Mouse (Mus musculus) MEL (cell line): ENCODE data around the gene Slc2a9. TPM values are rescaled to one million over a fixed set of nuclear protein-coding genes. Genes with fewer than 3 reads are reported as not detected.

Source experiments
- DNase-seq: peaks from one replicate; pipeline ENCODE4 v3.0.0; 2011; ENCODE audit warnings: low read depth, low spot score
- H3K27ac ChIP-seq: 2 replicates; pipeline ENCODE4 v1.5.1; 2012; ENCODE audit warnings: low read depth, mild to moderate bottlenecking, control low read depth, low read length, moderate library complexity; ENCODE audit not compliant: control insufficient read depth
- H3K27me3 ChIP-seq, 2 experiments: fragments of 150-350 bp in 1 of 2; sonication (generic) in 1 of 2; 2 replicates each; pipeline ENCODE4 v1.6.1; 2012; ENCODE audit warnings: low read length in 2 of 2, mild to moderate bottlenecking in 2 of 2, improper control_type of control experiment in 1 of 2, moderate library complexity in 1 of 2; ENCODE audit not compliant: insufficient read depth in 2 of 2, control insufficient read depth in 1 of 2
- H3K36me3 ChIP-seq, 2 experiments: 2 replicates each; pipeline ENCODE4 v1.6.1; 2012 to 2014; ENCODE audit warnings: low read length in 2 of 2, improper control_type of control experiment in 1 of 2, inconsistent platforms in 1 of 2, mild to moderate bottlenecking in 1 of 2; ENCODE audit not compliant: insufficient read depth in 2 of 2, control insufficient read depth in 1 of 2
- H3K4me1 ChIP-seq, 2 experiments: fragments of 150-350 bp in 1 of 2; sonication (generic) in 1 of 2; 2 replicates each; pipeline ENCODE4 v1.6.1; 2012; ENCODE audit warnings: low read length in 2 of 2, improper control_type of control experiment in 1 of 2, mild to moderate bottlenecking in 1 of 2; ENCODE audit not compliant: insufficient read depth in 2 of 2, control insufficient read depth in 1 of 2
- H3K4me3 ChIP-seq, 2 experiments: fragments of 150-350 bp in 1 of 2; sonication (generic) in 1 of 2; 2 replicates each; pipeline ENCODE4 v1.5.1; 2012; ENCODE audit warnings: low read depth in 2 of 2, low read length in 2 of 2, mild to moderate bottlenecking in 2 of 2, moderate library complexity in 2 of 2, control low read depth in 1 of 2, improper control_type of control experiment in 1 of 2; ENCODE audit not compliant: control insufficient read depth in 1 of 2, insufficient read depth in 1 of 2
- H3K79me2 ChIP-seq: 2 replicates; pipeline ENCODE4 v1.6.1; 2012; ENCODE audit warnings: mild to moderate bottlenecking, low read length, moderate library complexity; ENCODE audit not compliant: control insufficient read depth, poor library complexity, insufficient read depth
- H3K9ac ChIP-seq: 2 replicates; pipeline ENCODE4 v1.6.1; 2012; ENCODE audit warnings: low read depth, mild to moderate bottlenecking, control low read depth, low read length, moderate library complexity; ENCODE audit not compliant: control insufficient read depth, poor library complexity, severe bottlenecking
- H3K9me3 ChIP-seq: fragments of 150-350 bp; sonication (generic); replicated peaks from 2 replicates; pipeline ENCODE4 v1.6.1; 2012; ENCODE audit warnings: mild to moderate bottlenecking, low read length, improper control_type of control experiment, moderate library complexity; ENCODE audit not compliant: insufficient read depth
- CTCF ChIP-seq, 3 experiments: IDR thresholded peaks in 2 of 3; conservative IDR thresholded peaks in 1 of 3; 2 replicates each; pipeline ENCODE4 v1.5.1; 2011 to 2012; ENCODE audit warnings: low read length in 3 of 3, low read depth in 2 of 3, mild to moderate bottlenecking in 2 of 3, improper control_type of control experiment in 1 of 3, inconsistent platforms in 1 of 3, mixed read lengths in 1 of 3, moderate library complexity in 1 of 3; ENCODE audit not compliant: control insufficient read depth in 1 of 3, insufficient read depth in 1 of 3, poor library complexity in 1 of 3, severe bottlenecking in 1 of 3
- ELF1 ChIP-seq: IDR thresholded peaks from 2 replicates; pipeline ENCODE4 v1.6.1; 2014; ENCODE audit warnings: low read depth, mild to moderate bottlenecking, inconsistent platforms, low read length, improper control_type of control experiment, moderate library complexity
- ETS1 ChIP-seq: IDR thresholded peaks from 2 replicates; pipeline ENCODE4 v1.6.1; 2012; ENCODE audit warnings: low read depth, mild to moderate bottlenecking, inconsistent platforms, low read length, improper control_type of control experiment, moderate library complexity
- GATA1 ChIP-seq: IDR thresholded peaks from 2 replicates; pipeline ENCODE4 v1.6.1; 2011; ENCODE audit warnings: low read depth, low read length, improper control_type of control experiment
- HCFC1 ChIP-seq: IDR thresholded peaks from 2 replicates; pipeline ENCODE4 v1.6.1; 2012; ENCODE audit warnings: low read depth, mild to moderate bottlenecking, inconsistent platforms, low read length, improper control_type of control experiment, moderate library complexity
- JUND ChIP-seq: IDR thresholded peaks from 2 replicates; pipeline ENCODE4 v1.6.1; 2011; ENCODE audit warnings: low read depth, mild to moderate bottlenecking, improper control_type of control experiment, low read length
- MAX ChIP-seq: IDR thresholded peaks from 2 replicates; pipeline ENCODE4 v1.6.1; 2011; ENCODE audit warnings: low read length, improper control_type of control experiment
- MAZ ChIP-seq: IDR thresholded peaks from 2 replicates; pipeline ENCODE4 v1.6.1; 2012; ENCODE audit warnings: low read depth, mild to moderate bottlenecking, inconsistent platforms, low read length, improper control_type of control experiment
- MEF2A ChIP-seq: IDR thresholded peaks from 2 replicates; pipeline ENCODE4 v1.6.1; 2014; ENCODE audit warnings: low read depth, mild to moderate bottlenecking, inconsistent platforms, low read length, improper control_type of control experiment; ENCODE audit not compliant: poor library complexity, insufficient replicate concordance, severe bottlenecking; ENCODE audit errors: extremely low read depth
- MXI1 ChIP-seq: IDR thresholded peaks from 2 replicates; pipeline ENCODE4 v1.6.1; 2011; ENCODE audit warnings: mild to moderate bottlenecking, low read depth, low read length, improper control_type of control experiment
- POLR2AphosphoS2 ChIP-seq: IDR thresholded peaks from 2 replicates; pipeline ENCODE4 v1.6.1; 2011; ENCODE audit warnings: low read length, improper control_type of control experiment
- RAD21 ChIP-seq: IDR thresholded peaks from 2 replicates; pipeline ENCODE4 v1.6.1; 2011; ENCODE audit warnings: mild to moderate bottlenecking, low read depth, low read length, improper control_type of control experiment
- RCOR1 ChIP-seq: IDR thresholded peaks from 2 replicates; pipeline ENCODE4 v1.6.1; 2012; ENCODE audit warnings: low read depth, mild to moderate bottlenecking, inconsistent platforms, low read length, improper control_type of control experiment
- SMC3 ChIP-seq: IDR thresholded peaks from 2 replicates; pipeline ENCODE4 v1.6.1; 2011; ENCODE audit warnings: low read depth, low read length, improper control_type of control experiment
- TCF12 ChIP-seq: IDR thresholded peaks from 2 replicates; pipeline ENCODE4 v1.6.1; 2014; ENCODE audit warnings: low read depth, mild to moderate bottlenecking, inconsistent platforms, low read length, improper control_type of control experiment, moderate library complexity
- UBTF ChIP-seq: IDR thresholded peaks from 2 replicates; pipeline ENCODE4 v1.6.1; 2012; ENCODE audit warnings: low read depth, mild to moderate bottlenecking, inconsistent platforms, low read length, improper control_type of control experiment, moderate library complexity, borderline replicate concordance; ENCODE audit not compliant: insufficient read depth
- ZC3H11A ChIP-seq: IDR thresholded peaks from 2 replicates; pipeline ENCODE4 v1.6.1; 2012; ENCODE audit warnings: low read depth, mild to moderate bottlenecking, inconsistent platforms, low read length, improper control_type of control experiment
- ZNF384 ChIP-seq: IDR thresholded peaks from 2 replicates; pipeline ENCODE4 v1.6.1; 2012; ENCODE audit warnings: low read depth, mild to moderate bottlenecking, inconsistent platforms, low read length, improper control_type of control experiment
- polyA plus RNA-seq, 2 experiments: library from polyadenylated mRNA; stranded (reverse) in 1 of 2; unstranded in 1 of 2; fragments of >175 nt in 1 of 2; fragments of >200 nt in 1 of 2; gene quantifications; 2 replicates each; pipeline versions ENCODE4 v1.2.1 to v1.2.4; 2012; ENCODE audit warnings: low replicate concordance in 2 of 2, low read depth in 1 of 2; ENCODE audit not compliant: insufficient read length in 2 of 2, insufficient read depth in 1 of 2, missing spikeins in 1 of 2
- total RNA-seq: library from RNA; depleted of rRNA; stranded (reverse); fragments of 300-350 nt; gene quantifications from 2 replicates; pipeline ENCODE4 v1.2.3, GENCODE M21; 2012

Gene Slc2a9
- total and polyA plus RNA-seq, 3 experiments: 1.1 to 4.2 TPM; not detected in 1

- Histone ChIP-seq H3K27me3 (no peaks in the 10 kb centered on the region; a peak in 1 of 4 replicates), H3K36me3 (no peaks in the 10 kb centered on the region), H3K4me3 (no peak overlapping the region), H3K9ac (no peak overlapping the region), H3K27ac (no peak overlapping the region), H3K4me1 (no peaks in the 10 kb centered on the region), H3K9me3 (no peaks in the 10 kb centered on the region), H3K79me2 (no peaks in the 10 kb centered on the region)
- peak; percentile 10 for DNase-seq
- TF ChIP-seq ZNF384 (no peak), MAZ (no peak), MXI1 (no peak), SMC3 (peak; percentile 16; the same call in 1 of the 2 replicates), RAD21 (peak; percentile 28), CTCF (IDR thresholded peaks at IDR 0.05 in 2 of 3, conservative IDR thresholded peaks at IDR 0.05 in 1 of 3; ENCODE audit: control insufficient read depth in 1 of 3, insufficient read depth in 1 of 3, low read depth in 2 of 3, low read length in 3 of 3, poor library complexity in 1 of 3, severe bottlenecking in 1 of 3) (peak; percentile 7 to 21 (median 7); a peak in 2 of 6 replicates)
- TF ChIP-seq, all 39 proteins: peak for 3
Measured at GRCm38 (mm10) chr5:38436681-38437080, 66.3 kb downstream of the Slc2a9 start.

DNA sequence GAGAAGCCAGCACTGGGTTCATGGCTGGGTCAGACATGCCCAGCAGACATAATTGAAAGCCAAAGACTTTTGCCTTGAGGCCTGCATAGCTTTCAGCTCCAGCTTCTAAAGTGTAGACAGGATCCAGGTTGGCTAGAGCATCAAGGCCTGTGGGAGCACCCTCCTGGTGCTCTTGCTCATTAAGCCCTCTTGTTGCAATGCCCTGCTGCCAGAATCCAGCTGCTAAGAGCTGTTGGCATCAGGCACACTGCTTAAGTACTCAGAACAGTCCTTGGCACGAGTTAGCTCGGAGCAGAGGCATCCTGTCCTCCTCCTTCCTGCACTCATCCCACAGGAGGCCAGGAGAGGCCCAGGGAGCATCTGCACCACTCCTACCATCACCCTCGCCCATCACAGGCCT is 68.1 kb downstream of the Slc2a9 start:
- H3K4me1 ChIP-seq: no peaks in the 10 kb centered on the region
- H3K4me3 ChIP-seq: no peak overlapping the region
- no peaks in the 10 kb centered on the region; a peak in 1 of 4 replicates for H3K27me3 ChIP-seq
- no peaks in the 10 kb centered on the region for H3K36me3 ChIP-seq
- DNase-seq: no peak
- H3K27ac ChIP-seq: no peak overlapping the region
- no peaks in the 10 kb centered on the region for H3K9me3 ChIP-seq
- H3K9ac ChIP-seq: no peak overlapping the region
- TF ChIP-seq HCFC1 (no peak), JUND (no peak), MAX (no peak), GATA1 (no peak), MEF2A (no peak), TCF12 (no peak), ETS1 (no peak), ZC3H11A (no peak), RCOR1 (no peak), ELF1 (no peak), UBTF (no peak), POLR2AphosphoS2 (no peak)
- no peaks in the 10 kb centered on the region for H3K79me2 ChIP-seq
